Mouse (Mus musculus): Measurements from ENCODE around the gene Micall1.

DNA sequence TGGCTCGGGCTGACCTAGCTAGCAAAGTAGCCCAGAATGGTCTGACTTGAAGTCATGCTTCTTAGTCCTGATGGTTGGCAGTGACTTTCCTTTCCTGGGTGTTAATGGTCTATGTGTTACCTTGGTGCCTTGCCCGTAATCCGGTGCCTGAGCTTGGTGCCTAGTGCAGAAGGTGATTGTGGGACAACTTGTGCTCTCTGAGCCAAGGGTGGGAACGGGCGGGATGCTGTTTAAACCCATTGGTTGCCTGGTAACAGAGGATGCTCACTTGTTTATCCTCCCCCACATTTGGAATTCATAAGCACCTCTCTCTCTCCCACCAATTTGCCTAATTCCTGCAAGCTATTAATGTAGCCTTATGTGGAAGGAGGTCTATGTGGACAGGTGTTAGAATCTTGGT is 13.2 kb upstream of the Micall1 start:
- TF ChIP-seq CTCF (IDR thresholded peaks at IDR 0.05; ENCODE audit: low read depth) (no peak), EP300 (IDR thresholded peaks at IDR 0.05; ENCODE audit: low read depth) (no peak)
